ENCODE assay signal across 33 mouse cellular contexts in genomic region chr5:128627763-128628162, GRCm38 (mm10). TPM values are rescaled to one million over a fixed set of nuclear protein-coding genes. Genes with fewer than 3 reads are reported as not detected.
A peak's percentile ranks its signal among the peaks of the same experiment; 100 is the strongest.
DNase-seq lines count a peak whose midpoint lies in the region; ATAC-seq and TF ChIP-seq lines count a peak whose summit lies in the region.
"Had no signal": no experiment of that assay in that cellular context is flagged by ENCODE, and none has a peak within 500 bp of the region (broad histone marks: within the 10 kb centered on the region; RNA-seq: fewer than 3 reads in every experiment).

No protein-coding gene starts in this region.

- DNase-seq in embryo, embryonic 10 days (ENCODE audit: low spot score) = peak; percentile 52
- DNase-seq in embryo, embryonic 9.5 days (ENCODE audit: extremely low spot score) = no peak
- DNase-seq in lung, embryonic 14.5 days = peak; percentile 39
- DNase-seq in lung, postnatal 25 days (ENCODE audit: low spot score) = no peak
- peak; percentile 59 for DNase-seq in embryo, embryonic 11 days
- DNase-seq in limb, embryonic 10.5 days (ENCODE audit: low spot score) = no peak
- DNase-seq in hindbrain, embryonic 11.5 days (ENCODE audit: low spot score) = no peak
- no peak for DNase-seq in layer of hippocampus, postnatal 25 days (ENCODE audit: extremely low spot score in 1 of 2, low spot score in 1 of 2)
- DNase-seq: adrenal gland, adult 2 months; adrenal gland, postnatal 36 days; cerebellum, adult 2 months; cerebellum, postnatal 14 days; gastrocnemius, postnatal 10 days; heart, adult 11 months; heart, postnatal 36 days; kidney, adult 9 months; kidney, postnatal 25 days; layer of hippocampus, postnatal 36 days; liver, embryonic 13.5 days; lung, adult 2 months; lung, postnatal 36 days; thymus, postnatal 25 days had no signal

- no peaks in the 10 kb centered on the region for H3K9me3 ChIP-seq in lung, embryonic 14.5 days (ENCODE audit: low read depth, low read length)
- H3K9me3 ChIP-seq in limb, embryonic 10.5 days (replicated peaks) = no peaks in the 10 kb centered on the region
- no peaks in the 10 kb centered on the region for H3K9me3 ChIP-seq in hindbrain, embryonic 11.5 days (ENCODE audit: control insufficient read depth, low read length)
- H3K9me3 ChIP-seq: hindbrain, embryonic 13.5 days; limb, embryonic 15.5 days; liver, embryonic 13.5 days; neural tube, embryonic 12.5 days had no signal

- no peak overlapping the region for H3K9ac ChIP-seq in lung, embryonic 14.5 days
- H3K9ac ChIP-seq in hindbrain, embryonic 11.5 days (ENCODE audit: low read depth, low read length) = no peak overlapping the region
- H3K9ac ChIP-seq: hindbrain, embryonic 13.5 days; limb, embryonic 15.5 days; liver, embryonic 13.5 days; neural tube, embryonic 12.5 days had no signal

- no peaks in the 10 kb centered on the region for H3K27me3 ChIP-seq in lung, embryonic 14.5 days (ENCODE audit: insufficient read depth, low read length)
- no peaks in the 10 kb centered on the region for H3K27me3 ChIP-seq in limb, embryonic 10.5 days (ENCODE audit: low read depth, poor library complexity, severe bottlenecking)
- H3K27me3 ChIP-seq in hindbrain, embryonic 11.5 days (ENCODE audit: control insufficient read depth, insufficient read depth, low read length) = no peaks in the 10 kb centered on the region
- H3K27me3 ChIP-seq: CH12.LX; hindbrain, embryonic 13.5 days; limb, embryonic 15.5 days; liver, embryonic 13.5 days; neural tube, embryonic 12.5 days had no signal

- H3K4me1 ChIP-seq in lung, embryonic 14.5 days (ENCODE audit: insufficient read depth) = 0 out of 2 replicates have a peak, but pooled peaks cover 3% of the 10 kb centered on the region
- H3K4me1 ChIP-seq in limb, embryonic 10.5 days = peaks cover 43% of the 10 kb centered on the region
- H3K4me1 ChIP-seq in hindbrain, embryonic 11.5 days (replicated peaks; ENCODE audit: control insufficient read depth, insufficient read depth, low read length) = no peaks in the 10 kb centered on the region
- H3K4me1 ChIP-seq: liver, embryonic 13.5 days; neural tube, embryonic 12.5 days had no signal

- H3K27ac ChIP-seq in lung, embryonic 14.5 days (ENCODE audit: low read depth) = no peak overlapping the region
- H3K27ac ChIP-seq in limb, embryonic 10.5 days = peak overlapping the region; percentile 25; the same call in 1 of the 2 replicates
- H3K27ac ChIP-seq in hindbrain, embryonic 11.5 days (ENCODE audit: low read depth, low read length) = no peak overlapping the region
- H3K27ac ChIP-seq: hindbrain, embryonic 13.5 days; limb, embryonic 15.5 days; liver, embryonic 13.5 days; neural tube, embryonic 12.5 days had no signal

- no peak for ATAC-seq in lung, embryonic 14.5 days (ENCODE audit: insufficient read depth)
- ATAC-seq in hindbrain, embryonic 11.5 days (ENCODE audit: low FRiP score) = no peak
- ATAC-seq: activated CD4-positive, CD25-positive, alpha-beta regulatory T cell, adult 4 months; intestine, embryonic 16.5 days; midbrain, embryonic 16.5 days had no signal

- no peak for TF ChIP-seq CTCF in lung, embryonic 14.5 days (IDR thresholded peaks at IDR 0.05; ENCODE audit: low read depth)

- H3K36me3 ChIP-seq in lung, embryonic 14.5 days (ENCODE audit: insufficient read depth) = no peaks in the 10 kb centered on the region
- H3K36me3 ChIP-seq in limb, embryonic 10.5 days = no peaks in the 10 kb centered on the region
- no peaks in the 10 kb centered on the region for H3K36me3 ChIP-seq in hindbrain, embryonic 11.5 days (ENCODE audit: control insufficient read depth, insufficient read depth, low read length)
- H3K36me3 ChIP-seq: hindbrain, embryonic 13.5 days; limb, embryonic 15.5 days; liver, embryonic 13.5 days; neural tube, embryonic 12.5 days had no signal

- H3K4me3 ChIP-seq in lung, embryonic 14.5 days (ENCODE audit: low read depth, low read length) = no peak overlapping the region
- no peak overlapping the region for H3K4me3 ChIP-seq in limb, embryonic 10.5 days
- H3K4me3 ChIP-seq in hindbrain, embryonic 11.5 days (ENCODE audit: low read depth, low read length) = no peak overlapping the region
- H3K4me3 ChIP-seq: hindbrain, embryonic 13.5 days; limb, embryonic 15.5 days; liver, embryonic 13.5 days; myocyte; neural tube, embryonic 12.5 days had no signal

- H3K4me2 ChIP-seq in lung, embryonic 14.5 days = no peak overlapping the region
- H3K4me2 ChIP-seq in hindbrain, embryonic 11.5 days (replicated peaks; ENCODE audit: low read depth, low read length) = no peak overlapping the region
- H3K4me2 ChIP-seq: heart, embryonic 11.5 days; hindbrain, embryonic 13.5 days; limb, embryonic 15.5 days; liver, embryonic 13.5 days; midbrain, embryonic 11.5 days; neural tube, embryonic 12.5 days had no signal

- WGBS in lung, embryonic 14.5 days = 34% methylated on average over 5 of the region's 5 CpGs
- 47% methylated on average over 5 of the region's 5 CpGs for WGBS in limb, embryonic 10.5 days
- 46% methylated on average over 5 of the region's 5 CpGs for WGBS in hindbrain, embryonic 11.5 days

RNA-seq across cellular contexts. Expression of gene Fzd10, which starts 27.1 kb away (rescaled TPM):
- polyA plus RNA-seq in lung, embryonic 14.5 days (2014; fragmentation: Nextera tagmentation; extraction: Ambion mirVana) = 1.7 and 2.1 TPM in 2 replicates
- 8.1 and 10.5 TPM in 2 replicates for polyA plus RNA-seq in limb, embryonic 10.5 days (2016; fragmentation: Nextera tagmentation; extraction: Ambion mirVana)
- 17.8 and 19.3 TPM in 2 replicates for polyA plus RNA-seq in hindbrain, embryonic 11.5 days (2014; fragmentation: Nextera tagmentation; extraction: Ambion mirVana)
- total RNA-seq in layer of hippocampus, postnatal 25 days (2021) = under 1 TPM; 0.71 to 0.87 TPM
- total RNA-seq: CH12.LX had no signal
- polyA plus RNA-seq: activated CD4-positive, CD25-positive, alpha-beta regulatory T cell, adult 4 months; C2C12; myocyte had no signal

Comparison
In these comparisons a context has a peak if more than half of its experiments do, and no peak if none do; other contexts are left out.
1. DNase-seq: peak in embryo, embryonic 10 days (single experiment), lung, embryonic 14.5 days (single experiment) and embryo, embryonic 11 days (single experiment); none in embryo, embryonic 9.5 days (single experiment), lung, postnatal 25 days (single experiment), limb, embryonic 10.5 days (single experiment), hindbrain, embryonic 11.5 days (single experiment) and layer of hippocampus, postnatal 25 days (0 of 2).